ENCODE assay signal across 12 mouse cellular contexts in the genomic region with DNA sequence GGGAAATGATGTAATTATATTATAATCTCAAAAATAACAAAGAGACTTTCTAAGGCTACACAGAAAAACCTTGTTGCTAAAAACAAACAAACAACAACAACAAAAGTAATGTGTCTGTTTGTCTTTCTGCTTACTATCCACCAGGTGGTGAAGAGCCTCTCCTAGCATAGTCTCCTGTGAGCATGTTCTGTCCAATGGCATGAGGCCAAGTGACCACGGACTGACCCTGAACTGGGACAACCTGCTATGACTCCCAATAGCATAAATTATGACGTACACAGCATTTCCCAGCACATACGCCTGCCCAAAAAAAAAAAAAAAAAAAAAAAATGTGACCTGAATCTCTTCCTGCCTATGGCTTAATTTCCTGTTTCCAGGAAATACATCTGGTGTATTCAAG. TPM values are rescaled to one million over a fixed set of nuclear protein-coding genes. Genes with fewer than 3 reads are reported as not detected.
DNase-seq lines count a peak whose midpoint lies in the region; TF ChIP-seq lines count a peak whose summit lies in the region.
"Had no signal": no experiment of that assay in that cellular context is flagged by ENCODE, and none has a peak within 500 bp of the region (broad histone marks: within the 10 kb centered on the region; RNA-seq: fewer than 3 reads in every experiment).

No protein-coding gene starts in this region.

- no peak for TF ChIP-seq CTCF in gastrocnemius, adult 2 months (IDR thresholded peaks at IDR 0.05)

- DNase-seq in gastrocnemius, adult 2 months, result peak; percentile 49
- DNase-seq in gastrocnemius, postnatal 25 days, result no peak
- DNase-seq in ovary, adult 18-20 months (ENCODE audit: low spot score), result peak; percentile 4
- no peak for DNase-seq in ovary, postnatal 14 days (ENCODE audit: low spot score)
- DNase-seq in kidney, adult 9 months, result peak; percentile 74
- peak; percentile 19 for DNase-seq in skeletal muscle tissue, adult 2 months (ENCODE audit: low read depth, low spot score)
- DNase-seq in embryo, embryonic 11 days, result no peak
- no peak for DNase-seq in right cerebral cortex, postnatal 25 days
- DNase-seq: layer of hippocampus, adult 9-11 months; liver, embryonic 13.5 days had no signal

- no peak overlapping the region for H3K27ac ChIP-seq in gastrocnemius, adult 2 months
- H3K27ac ChIP-seq: hindbrain, embryonic 13.5 days; liver, embryonic 13.5 days; midbrain, embryonic 13.5 days had no signal

- intact Hi-C loops in gastrocnemius, adult 2 months (cut with DNase I), result loop anchor here (5.0 to 10.0 kb wide), 2 partner anchors 85 to 1008 kb away; no protein-coding TSS in a partner anchor

- no peak overlapping the region for H3K4me3 ChIP-seq in gastrocnemius, adult 2 months
- H3K4me3 ChIP-seq: hindbrain, embryonic 13.5 days; liver, embryonic 13.5 days; midbrain, embryonic 13.5 days had no signal

RNA-seq across cellular contexts. Expression of gene Gm37240, which starts 35.0 kb away (rescaled TPM):
- 10 to 100 TPM; 34.5 to 37.4 TPM for total RNA-seq in gastrocnemius, adult 2 months (2021)
- 10 to 100 TPM; 35.3 to 39.6 TPM for total RNA-seq in gastrocnemius, postnatal 25 days (2021)

RNA-seq across cellular contexts. Expression of gene Glt28d2, which starts 35.0 kb away (rescaled TPM):
- total RNA-seq in gastrocnemius, adult 2 months (2021), result 1 to 10 TPM; 8.0 to 9.4 TPM
- 1 to 10 TPM; 5.5 to 6.7 TPM for total RNA-seq in gastrocnemius, postnatal 25 days (2021)

RNA-seq across cellular contexts. Expression of gene Sh3d19, which starts 48.6 kb away (rescaled TPM):
- 10 to 100 TPM; 12.5 to 13.2 TPM for total RNA-seq in gastrocnemius, adult 2 months (2021)
- total RNA-seq in gastrocnemius, postnatal 25 days (2021), result 10 to 100 TPM; 20.0 to 20.6 TPM

Comparison
In these comparisons a context has a peak if more than half of its experiments do, and no peak if none do; other contexts are left out.
1. DNase-seq: peak in gastrocnemius, adult 2 months (single experiment), ovary, adult 18-20 months (single experiment), kidney, adult 9 months (single experiment) and skeletal muscle tissue, adult 2 months (single experiment); none in gastrocnemius, postnatal 25 days (single experiment), ovary, postnatal 14 days (single experiment), embryo, embryonic 11 days (single experiment) and right cerebral cortex, postnatal 25 days (single experiment).